Mouse (Mus musculus) myocyte (in vitro differentiated cells): ENCODE measurements around the gene Tanc2.

ENCODE experiments used
- MAX ChIP-seq: IDR thresholded peaks from one replicate; pipeline ENCODE4 v1.6.1; 2011; ENCODE audit warnings: low read depth, mild to moderate bottlenecking, control low read depth
- TCF12 ChIP-seq: IDR thresholded peaks from one replicate; pipeline ENCODE4 v1.6.1; 2011; ENCODE audit warnings: mild to moderate bottlenecking, control low read depth; ENCODE audit not compliant: poor library complexity, insufficient read depth, severe bottlenecking
- TCF3 ChIP-seq: IDR thresholded peaks from one replicate; pipeline ENCODE4 v1.6.1; 2011; ENCODE audit warnings: low read depth, control low read depth; ENCODE audit not compliant: insufficient read length
- USF1 ChIP-seq: IDR thresholded peaks from one replicate; pipeline ENCODE4 v1.6.1; 2011; ENCODE audit warnings: low read depth, mild to moderate bottlenecking, control low read depth, moderate library complexity

DNA sequence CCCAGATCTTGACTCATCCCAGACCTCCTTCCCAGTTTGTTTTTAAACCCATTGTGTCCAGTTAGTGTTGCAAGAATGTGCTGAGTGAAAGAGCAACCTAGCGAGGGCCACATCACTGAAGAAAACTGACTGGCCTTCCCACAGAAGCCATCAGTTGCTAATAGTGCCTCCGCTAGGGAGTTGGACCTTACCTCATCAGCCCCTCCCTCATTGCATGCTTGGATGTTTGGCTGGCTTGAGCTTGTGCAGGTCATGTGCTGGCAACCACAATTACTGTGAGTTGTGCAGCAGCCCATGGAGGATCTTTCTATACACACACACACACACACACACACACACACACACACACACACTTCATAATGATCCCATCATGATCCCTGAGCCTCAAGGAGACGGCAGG lies 341.6 kb downstream of the Tanc2 start:
- no peak for TF ChIP-seq USF1
- TF ChIP-seq MAX, result no peak
- no peak for TF ChIP-seq TCF3
- TF ChIP-seq TCF12, result no peak
